10 mouse cellular contexts compared by ENCODE assay signal in genomic region chr4:142267348-142267819, GRCm38 (mm10). TPM values are rescaled to one million over a fixed set of nuclear protein-coding genes. Genes with fewer than 3 reads are reported as not detected.
A peak's percentile ranks its signal among the peaks of the same experiment; 100 is the strongest.
DNase-seq lines count a peak whose midpoint lies in the region; ATAC-seq lines count a peak whose summit lies in the region.
"Had no signal": no experiment of that assay in that cellular context is flagged by ENCODE, and none has a peak within 500 bp of the region (broad histone marks: within the 10 kb centered on the region; RNA-seq: fewer than 3 reads in every experiment).

No protein-coding gene starts in this region.

- peaks cover 11% of the 10 kb centered on the region; the same call in 1 of the 2 replicates for H3K9me3 ChIP-seq in forebrain, embryonic 12.5 days

- 0 out of 2 replicates have a peak, but pooled peaks cover 10% of the 10 kb centered on the region for H3K27me3 ChIP-seq in forebrain, embryonic 12.5 days
- H3K27me3 ChIP-seq: limb, embryonic 12.5 days had no signal

- H3K27ac ChIP-seq in forebrain, embryonic 12.5 days, result peak overlapping the region; percentile 63
- H3K27ac ChIP-seq: limb, embryonic 12.5 days had no signal

- no peak overlapping the region for H3K4me2 ChIP-seq in forebrain, embryonic 12.5 days
- H3K4me2 ChIP-seq: limb, embryonic 12.5 days had no signal

- no peak overlapping the region for H3K4me3 ChIP-seq in forebrain, embryonic 12.5 days (replicated peaks)
- H3K4me3 ChIP-seq: limb, embryonic 12.5 days had no signal

- 2% methylated on average over 4 of the region's 4 CpGs for WGBS in forebrain, embryonic 12.5 days

- H3K9ac ChIP-seq in forebrain, embryonic 12.5 days, result no peak overlapping the region; the same call in 1 of the 2 replicates
- H3K9ac ChIP-seq: limb, embryonic 12.5 days had no signal

- ATAC-seq in forebrain, embryonic 12.5 days (ENCODE audit: low FRiP score), result peak; percentile 92
- no peak for ATAC-seq in inflammation-experienced regulatory T-cells, adult 6 months
- no peak for ATAC-seq in erythroid progenitor cell, adult 5-6 weeks (replicated peaks; ENCODE audit: low FRiP score, poor library complexity, severe bottlenecking)

- H3K4me1 ChIP-seq in forebrain, embryonic 12.5 days, result peaks cover 19% of the 10 kb centered on the region

- DNase-seq in right cerebral cortex, adult 18-20 months, result peak; percentile 24
- no peak for DNase-seq in right cerebral cortex, postnatal 14 days
- peak; percentile 29 to 50 for DNase-seq in layer of hippocampus, postnatal 36 days
- no peak for DNase-seq in urinary bladder, postnatal 10 days (ENCODE audit: low spot score)
- DNase-seq in left cerebral cortex, adult 18-20 months (ENCODE audit: low spot score in 2 of 2), result no peak
- DNase-seq: heart, postnatal 36 days had no signal

- H3K36me3 ChIP-seq in forebrain, embryonic 12.5 days (replicated peaks), result no peaks in the 10 kb centered on the region
- H3K36me3 ChIP-seq: limb, embryonic 12.5 days had no signal

RNA-seq across cellular contexts. Expression of gene Kazn, which starts 28.2 kb away (rescaled TPM):
- polyA plus RNA-seq in forebrain, embryonic 12.5 days (2016; fragmentation: Nextera tagmentation; extraction: Ambion mirVana), result 22.2 and 25.6 TPM in 2 replicates
- 10 to 100 TPM; 46.1 to 46.9 TPM for total RNA-seq in layer of hippocampus, postnatal 36 days (2021)
- total RNA-seq in left cerebral cortex, adult 18-20 months (2021), result 10 to 100 TPM; 76.8 to 79.4 TPM
- not detected for polyA plus RNA-seq in inflammation-experienced regulatory T-cells, adult 6 months (2017; shearing (Covaris generic))
- total RNA-seq in erythroid progenitor cell, adult 5-6 weeks (2015; ENCODE audit: low replicate concordance), result not detected in 2 replicates
- not detected in 2 replicates for total RNA-seq in erythroid progenitor cell, adult 5-6 weeks (2017; ENCODE audit: low replicate concordance)

Comparison
In these comparisons a context has a peak if more than half of its experiments do, and no peak if none do; other contexts are left out.
1. DNase-seq: peak in right cerebral cortex, adult 18-20 months (single experiment) and layer of hippocampus, postnatal 36 days (2 of 2); none in right cerebral cortex, postnatal 14 days (single experiment), urinary bladder, postnatal 10 days (single experiment) and left cerebral cortex, adult 18-20 months (0 of 2).
2. RNA of gene Kazn, which starts 28.2 kb away (total RNA-seq): 76.8 to 79.4 TPM in left cerebral cortex, adult 18-20 months and 46.1 to 46.9 TPM in layer of hippocampus, postnatal 36 days; not detected in erythroid progenitor cell, adult 5-6 weeks; every median in the first group is over 10 times any median in the second.